Mouse (Mus musculus) induced T-regulatory cell, adult 2 months (primary cell): Measurements from ENCODE around the gene Plekho1.
A peak's percentile ranks its signal among the peaks of the same experiment; 100 is the strongest.
"Not testable (repeated sequence)": the region's sequence is repeated elsewhere in the genome, so short reads cannot be mapped to it uniquely, and the experiment has no call there.

ENCODE experiments used
- DNase-seq: peaks from one replicate; pipeline ENCODE4 v3.0.0-alpha.2; 2012; ENCODE audit warnings: low read depth

Plekho1 gene

DNA sequence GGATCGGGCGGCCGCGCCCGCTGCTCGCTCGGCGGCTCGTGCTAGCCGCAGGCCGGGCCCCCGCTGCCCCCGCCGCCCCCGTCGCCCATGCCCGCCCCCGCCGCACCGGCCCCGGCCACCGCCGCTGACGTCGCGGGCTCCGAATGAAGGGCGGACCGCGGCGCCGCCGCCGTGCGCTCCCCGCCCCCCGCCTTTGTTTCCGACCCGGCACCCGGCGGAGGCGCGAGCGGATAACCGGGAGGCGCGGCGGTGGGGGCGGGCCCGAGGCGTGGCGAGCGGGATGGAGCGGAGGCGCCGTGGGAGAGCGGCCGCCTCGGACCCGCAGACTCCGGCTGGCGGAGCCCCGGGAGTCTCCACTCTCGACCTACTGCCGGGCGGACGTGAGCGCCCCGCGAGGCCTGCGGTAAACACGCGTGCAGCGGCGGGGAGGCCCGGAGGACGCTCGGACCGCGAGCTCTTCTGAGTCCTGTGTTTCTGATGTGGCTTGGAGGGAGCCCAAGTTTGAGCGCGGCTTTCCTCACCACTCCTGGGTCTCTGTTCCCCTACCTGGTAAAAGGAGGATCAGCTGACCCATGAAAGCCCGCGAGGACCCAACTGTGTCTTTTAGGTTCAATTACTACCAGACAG lies at the start of gene Plekho1:
Gene Plekho1 (minus strand): TSS at position 200 of the 627 bp plus-strand sequence.
- DNase-seq = peak; percentile 68

DNA sequence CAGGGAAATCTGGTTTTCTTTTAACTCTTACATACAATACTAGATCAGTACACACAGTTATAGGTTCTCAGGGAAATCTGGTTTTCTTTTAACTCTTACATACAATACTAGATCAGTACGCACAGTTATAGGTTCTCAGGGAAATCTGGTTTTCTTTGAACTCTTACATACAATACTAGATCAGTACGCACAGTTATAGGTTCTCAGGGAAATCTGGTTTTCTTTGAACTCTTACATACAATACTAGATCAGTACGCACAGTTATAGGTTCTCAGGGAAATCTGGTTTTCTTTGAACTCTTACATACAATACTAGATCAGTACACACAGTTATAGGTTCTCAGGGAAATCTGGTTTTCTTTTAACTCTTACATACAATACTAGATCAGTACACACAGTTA lies 48.8 kb upstream of the Plekho1 start:
- DNase-seq = not testable (repeated sequence)

GRCm38 (mm10) chr3:96043104-96043503 lies 47.3 kb upstream of the Plekho1 start:
- DNase-seq = no peak

DNA sequence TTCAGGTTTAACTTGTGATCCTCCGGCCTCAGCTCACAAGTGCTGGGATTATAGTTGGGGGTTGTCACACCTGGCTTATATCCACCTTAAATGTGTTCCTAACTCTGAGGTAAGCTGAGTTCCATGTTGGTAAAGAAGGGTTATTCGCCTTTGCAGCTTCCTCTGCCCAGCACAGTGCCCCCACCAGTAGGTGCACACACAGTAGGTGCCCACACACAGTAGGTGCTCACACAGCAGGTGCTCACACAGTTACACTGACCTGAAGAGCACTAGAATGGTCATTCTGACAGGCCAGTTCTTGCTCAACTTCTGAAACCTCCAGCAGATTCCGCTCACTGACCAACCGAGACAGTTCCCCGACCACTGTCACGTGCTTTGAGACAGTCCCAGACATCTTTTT lies 45.3 kb upstream of the Plekho1 start:
- DNase-seq = no peak

- peak; percentile 55 for DNase-seq
These were observed 44.8 kb upstream of the Plekho1 start for GRCm38 (mm10) chr3:96040663-96041006.

DNA sequence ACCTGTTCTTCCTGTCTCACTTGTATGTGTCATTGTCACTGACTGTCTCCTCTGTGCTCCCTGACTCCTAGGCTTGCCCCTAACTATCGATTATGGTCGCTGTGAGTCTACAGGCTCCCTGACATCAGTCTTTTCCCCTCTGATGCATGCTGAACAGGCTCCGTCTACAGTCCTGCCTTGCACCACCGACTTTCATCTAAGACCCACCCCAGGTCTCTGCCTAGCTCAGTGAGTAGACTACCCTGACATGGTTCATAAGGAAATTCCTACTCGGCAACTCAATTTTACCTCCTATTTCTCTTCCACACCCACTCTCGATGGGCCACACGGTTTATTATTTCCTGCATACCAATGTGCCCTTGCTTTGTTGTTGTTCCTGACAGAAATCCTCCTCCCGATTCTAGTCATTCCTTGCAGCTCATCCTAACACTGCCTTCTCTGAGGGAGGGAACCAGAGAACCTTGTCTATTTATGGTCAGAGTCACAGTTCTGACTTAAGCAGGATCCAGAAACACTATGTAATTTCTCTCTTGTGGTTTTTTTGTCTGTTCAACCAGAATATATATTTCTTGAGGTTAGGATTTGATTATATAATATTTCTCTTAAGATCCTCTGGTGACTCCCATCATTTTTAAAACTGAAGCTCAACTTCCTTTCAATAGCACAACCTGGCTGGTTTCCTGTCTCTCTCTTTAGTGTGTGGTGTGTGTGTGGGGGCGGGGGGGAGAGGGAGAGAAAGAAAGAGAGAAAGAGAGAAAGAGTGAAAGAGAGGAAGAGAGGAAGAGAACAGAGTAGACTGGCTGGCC lies 44.3 kb upstream of the Plekho1 start:
- no peak for DNase-seq

- DNase-seq = no peak
These were observed 43.0 kb upstream of the Plekho1 start for GRCm38 (mm10) chr3:96038851-96039250.

DNA sequence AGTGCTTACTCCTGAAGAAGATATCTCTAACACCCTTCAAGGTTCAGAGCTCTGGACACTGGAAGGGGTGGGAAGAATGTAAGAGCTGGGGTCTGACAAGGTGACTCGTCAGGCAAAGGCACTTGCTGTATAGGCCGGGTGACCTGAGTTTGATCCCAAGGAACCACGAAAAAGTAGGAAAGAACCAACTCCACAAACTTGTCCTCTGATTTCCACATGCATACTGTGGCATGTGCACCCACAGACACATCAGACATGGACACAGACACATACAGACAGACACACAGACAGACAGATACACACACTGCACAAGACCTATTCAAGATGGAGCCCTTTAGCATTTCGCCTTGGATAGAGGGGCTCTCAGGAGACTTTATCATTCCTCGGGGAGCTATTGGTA lies 42.4 kb upstream of the Plekho1 start:
- DNase-seq = no peak

DNA sequence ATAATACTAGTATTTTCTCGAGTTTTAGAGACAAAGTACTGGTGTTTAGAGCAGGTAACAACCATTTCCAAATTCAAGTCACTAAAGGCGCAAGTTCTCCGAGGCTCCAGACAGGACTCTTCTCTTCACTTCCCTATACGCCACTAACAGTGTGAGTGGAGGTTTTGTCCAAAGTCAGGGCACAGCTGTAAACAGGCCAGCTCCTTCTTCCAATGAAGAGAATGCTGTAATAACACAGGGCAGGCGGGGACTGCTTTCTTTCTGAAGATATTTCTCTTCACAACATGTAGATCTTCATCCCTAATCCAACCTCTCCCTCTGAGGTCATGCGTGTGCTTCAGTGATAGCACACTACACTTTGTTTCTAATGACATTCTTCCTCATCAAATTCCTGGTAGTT lies 41.0 kb upstream of the Plekho1 start:
- DNase-seq = no peak

- no peak for DNase-seq
These were observed 37.2 kb upstream of the Plekho1 start for GRCm38 (mm10) chr3:96033046-96033445.

DNA sequence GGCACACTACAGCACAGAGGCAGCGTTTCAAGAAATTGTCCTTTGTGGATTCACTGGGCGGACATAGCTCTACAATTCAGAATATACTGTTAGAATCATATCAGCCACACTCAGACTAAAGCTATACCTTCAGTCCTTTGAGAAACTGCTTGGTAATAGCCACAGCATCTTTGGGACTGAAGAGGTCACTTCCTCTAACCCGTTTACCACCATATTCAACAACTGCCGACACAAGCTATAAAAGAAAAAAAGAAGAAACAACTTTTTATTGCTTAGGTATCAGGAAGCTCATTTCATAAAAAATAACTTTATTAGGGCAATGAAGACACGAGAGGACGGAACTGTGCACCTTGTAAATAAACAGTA lies 36.8 kb upstream of the Plekho1 start:
- no peak for DNase-seq

DNA sequence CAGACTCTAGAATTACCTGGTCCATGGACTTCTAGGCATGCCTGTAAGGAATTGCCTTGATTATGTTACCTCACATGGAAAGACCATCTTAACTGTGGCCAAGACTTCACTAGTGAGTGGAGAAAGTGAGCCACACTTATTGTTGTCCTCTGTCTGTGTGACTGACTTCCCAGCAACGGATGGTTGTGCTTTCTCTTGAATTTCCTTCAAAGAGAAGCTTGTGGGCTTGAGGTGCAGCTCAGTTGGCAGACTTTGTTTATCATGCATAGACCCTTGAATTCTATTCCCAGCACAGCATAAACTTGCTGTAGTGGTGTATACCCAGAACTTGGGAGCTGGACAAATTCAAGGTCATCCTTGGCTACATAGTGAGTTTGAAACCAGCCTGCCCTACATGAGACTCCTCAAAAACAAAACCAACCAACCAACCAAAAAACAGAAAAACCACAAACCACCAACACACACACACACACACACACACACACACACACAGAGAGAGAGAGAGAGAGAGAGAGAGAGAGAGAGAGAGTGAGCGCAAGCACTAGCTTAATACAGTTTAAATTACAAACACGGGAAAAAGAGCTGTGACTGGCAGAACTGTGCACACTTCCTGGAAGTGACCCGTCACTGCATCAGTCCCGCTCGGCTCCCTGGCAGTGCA lies 36.3 kb upstream of the Plekho1 start:
- peak; percentile 72 for DNase-seq

GRCm38 (mm10) chr3:96029766-96030165 lies 34.0 kb upstream of the Plekho1 start:
- no peak for DNase-seq

GRCm38 (mm10) chr3:96029336-96029735 lies 33.5 kb upstream of the Plekho1 start:
- DNase-seq = no peak

DNA sequence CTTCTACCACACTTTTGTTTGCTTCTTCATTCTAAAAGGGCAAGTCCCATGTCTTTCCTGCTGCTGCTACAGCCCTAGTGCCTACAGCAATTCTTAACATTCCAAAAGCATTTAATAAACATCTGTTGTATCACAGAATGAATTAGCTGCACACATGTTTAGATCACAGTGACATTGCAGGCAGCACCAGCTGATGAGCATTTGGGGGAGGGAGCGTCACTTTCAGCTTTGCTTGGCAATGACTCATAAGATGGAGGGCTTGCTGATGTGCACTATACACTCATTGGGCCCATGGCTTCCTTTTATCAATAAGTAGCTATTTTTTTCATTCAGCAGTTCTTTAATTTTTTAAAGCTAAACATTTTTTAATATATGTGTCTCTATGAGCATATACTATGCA lies 32.1 kb upstream of the Plekho1 start:
- peak; percentile 17 for DNase-seq

- no peak for DNase-seq
These were observed 31.3 kb upstream of the Plekho1 start for GRCm38 (mm10) chr3:96027145-96027544.

DNA sequence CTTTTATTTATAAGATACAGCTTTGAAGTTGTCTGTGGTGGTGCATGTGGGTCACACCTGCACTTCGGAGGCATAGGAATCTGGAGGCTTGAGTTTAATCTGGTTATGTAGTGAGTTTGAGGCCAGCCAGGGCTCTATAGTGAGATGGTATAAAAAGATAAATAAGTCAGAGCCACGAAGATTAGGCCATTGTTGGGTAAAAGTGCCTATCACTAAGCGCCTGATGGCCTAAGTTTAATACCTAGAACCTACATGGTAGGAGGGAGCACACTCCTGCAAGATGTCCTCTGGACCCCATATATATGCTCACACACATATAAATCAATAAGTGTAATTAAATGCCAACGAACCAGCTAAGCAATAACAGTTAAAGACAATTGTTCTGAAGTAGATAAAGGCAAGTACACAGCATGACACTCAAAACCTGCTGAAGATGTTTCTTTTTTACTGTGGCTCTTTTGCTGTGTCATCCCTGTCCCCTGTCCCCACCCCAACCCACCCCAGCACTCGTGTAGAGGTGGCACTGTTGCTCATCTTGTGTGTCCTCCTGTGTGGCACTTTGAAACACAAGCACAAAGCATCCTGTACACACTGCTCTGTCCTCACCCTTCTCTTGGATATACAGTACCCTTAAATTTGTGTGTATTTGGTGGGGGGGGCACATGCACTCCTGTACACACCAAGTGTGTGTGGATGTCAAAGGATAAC lies 25.8 kb upstream of the Plekho1 start:
- no peak for DNase-seq

GRCm38 (mm10) chr3:96020735-96021134 lies 24.9 kb upstream of the Plekho1 start:
- DNase-seq = no peak

DNA sequence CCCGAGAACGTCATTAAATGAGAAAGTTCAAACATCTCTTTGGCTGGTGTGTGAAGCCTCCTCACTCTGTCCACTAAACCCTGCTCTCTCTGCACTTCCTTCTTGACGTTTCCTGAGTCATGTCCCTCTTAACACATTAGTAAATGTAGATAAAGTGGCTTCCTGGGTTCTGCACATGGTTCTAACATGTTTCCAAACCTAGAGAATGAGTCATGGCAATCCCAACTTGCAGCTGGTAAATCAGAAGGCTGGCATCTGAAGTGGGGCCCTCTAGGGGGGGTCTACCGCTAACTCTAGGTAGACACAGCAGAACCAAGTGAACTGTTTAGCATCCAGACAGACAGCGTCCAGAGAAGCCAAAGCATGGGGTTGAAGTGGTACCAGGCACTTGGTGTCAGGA lies 21.7 kb upstream of the Plekho1 start:
- no peak for DNase-seq

DNA sequence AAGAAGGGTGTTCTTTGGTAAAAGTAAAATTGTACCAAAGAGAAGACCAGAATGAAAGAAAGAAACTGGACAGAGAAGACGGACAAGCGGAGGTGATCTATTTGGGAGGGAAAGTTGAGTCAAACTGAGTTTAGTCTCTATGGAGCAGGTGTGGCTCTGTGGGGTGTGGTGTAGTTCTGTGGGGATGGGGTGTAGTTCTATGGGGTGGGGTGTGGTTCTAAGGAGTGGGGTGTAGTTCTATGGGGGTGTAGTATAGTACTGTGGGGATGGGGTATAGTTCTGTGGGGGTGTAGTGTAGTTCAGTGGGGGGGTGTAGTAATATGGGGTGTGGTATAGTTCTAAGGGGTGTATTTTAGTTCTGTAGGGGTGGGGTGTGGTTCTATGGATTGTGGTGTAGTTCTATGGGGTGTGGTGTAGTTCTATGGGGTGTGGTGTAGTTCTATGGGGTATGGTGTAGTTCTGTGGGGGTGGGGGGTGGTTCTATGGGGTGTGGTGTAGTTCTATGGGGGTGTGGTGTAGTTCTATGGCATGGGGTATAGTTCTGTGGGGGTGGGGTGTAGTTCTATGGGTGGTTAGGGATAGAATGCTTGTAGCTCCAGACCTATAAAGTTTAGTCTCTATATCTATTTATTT lies 20.6 kb upstream of the Plekho1 start:
- no peak for DNase-seq

- DNase-seq = no peak
These were observed 19.9 kb upstream of the Plekho1 start for GRCm38 (mm10) chr3:96015681-96016080.

DNA sequence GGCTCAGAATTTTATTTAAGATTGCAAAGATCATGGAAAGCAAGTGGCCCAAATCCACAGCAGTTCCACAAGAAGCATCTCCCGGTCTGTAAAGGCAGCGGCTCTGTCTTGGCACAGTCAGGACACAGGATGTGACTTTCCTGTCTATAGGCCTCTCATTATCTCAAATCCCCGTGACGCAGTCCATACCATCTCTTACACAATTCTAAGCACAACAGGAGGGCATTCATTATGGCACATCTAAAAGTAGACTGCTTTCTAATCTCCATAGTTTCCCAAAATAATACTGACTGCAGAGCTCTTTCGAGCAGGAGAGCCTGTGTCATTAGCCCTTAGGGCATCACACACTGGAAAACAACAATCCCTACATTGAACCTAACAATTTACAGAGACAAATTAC lies 17.0 kb upstream of the Plekho1 start:
- DNase-seq = no peak
